Mouse (Mus musculus): Measurements from ENCODE around the gene Abcc4. TPM values are rescaled to one million over a fixed set of nuclear protein-coding genes. Genes with fewer than 3 reads are reported as not detected.
"Not testable (repeated sequence)": the region's sequence is repeated elsewhere in the genome, so short reads cannot be mapped to it uniquely, and the experiment has no call there.

The Abcc4 gene
- polyA plus RNA-seq, 1 experiment: 0.06 TPM

DNA sequence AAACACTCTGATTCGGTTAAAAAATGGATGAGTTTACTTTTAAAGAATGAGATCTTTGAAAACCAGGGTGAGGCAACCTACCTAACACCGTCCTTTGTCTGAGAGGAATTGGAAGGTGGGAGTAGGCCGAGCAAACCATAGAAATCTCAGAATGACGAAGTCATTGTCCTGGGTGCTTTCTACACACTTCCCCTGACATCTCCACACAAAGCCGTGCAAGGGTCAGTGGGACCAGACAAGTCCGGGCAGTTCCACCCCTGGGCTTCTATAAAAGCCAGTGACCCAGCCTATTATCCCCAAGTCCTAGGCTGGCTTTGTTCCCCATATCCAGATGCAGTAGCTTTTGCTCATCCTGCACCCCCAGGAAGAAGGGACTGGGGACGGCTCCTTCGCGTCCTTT lies 163.1 kb downstream of the Abcc4 start:
- peaks cover 15% of the 10 kb centered on the region for H3K9me3 ChIP-seq (ENCODE audit: control insufficient read depth, low read length)

DNA sequence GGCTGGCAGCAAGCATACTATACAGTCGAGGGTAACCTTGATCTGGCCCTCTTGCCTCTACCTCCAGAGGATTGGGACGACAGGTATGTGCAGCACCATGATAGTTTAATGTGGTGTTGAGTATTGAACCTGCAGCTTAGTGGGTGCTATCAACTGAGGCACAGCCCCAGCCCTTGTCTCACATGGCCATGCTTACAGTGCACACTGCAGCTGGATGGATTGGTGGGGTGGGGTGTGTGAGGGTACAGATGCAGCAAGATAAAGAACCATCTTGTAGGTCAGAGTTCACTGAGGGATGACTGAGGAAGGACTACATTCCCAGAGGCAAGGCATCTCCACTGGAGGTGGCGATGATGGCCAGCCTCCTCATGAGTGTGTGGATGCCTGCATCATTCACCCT lies 174.5 kb downstream of the Abcc4 start:
- no peak for TF ChIP-seq GATA1 (IDR thresholded peaks at IDR 0.05; ENCODE audit: low read length)
- no peak for TF ChIP-seq TAL1 (IDR thresholded peaks at IDR 0.05; ENCODE audit: low read length)
- H3K4me3 ChIP-seq (replicated peaks): no peak overlapping the region
- H3K27me3 ChIP-seq (ENCODE audit: control insufficient read depth): no peaks in the 10 kb centered on the region
- H3K36me3 ChIP-seq (ENCODE audit: control insufficient read depth): no peaks in the 10 kb centered on the region
- no peaks in the 10 kb centered on the region for H3K9me3 ChIP-seq (ENCODE audit: control insufficient read depth, low read length)
- peaks cover 5% of the 10 kb centered on the region for H3K4me1 ChIP-seq (ENCODE audit: control insufficient read depth)

More for the DNA sequence above, 163.1 kb downstream of the Abcc4 start:
- no peaks in the 10 kb centered on the region for H3K27me3 ChIP-seq (ENCODE audit: control insufficient read depth)
- H3K4me1 ChIP-seq (ENCODE audit: control insufficient read depth): no peaks in the 10 kb centered on the region
- H3K36me3 ChIP-seq (ENCODE audit: control insufficient read depth): no peaks in the 10 kb centered on the region
- no peak for TF ChIP-seq TAL1 (IDR thresholded peaks at IDR 0.05; ENCODE audit: low read length)
- no peak for TF ChIP-seq GATA1 (IDR thresholded peaks at IDR 0.05; ENCODE audit: low read length)
- no peak overlapping the region for H3K4me3 ChIP-seq (replicated peaks)

DNA sequence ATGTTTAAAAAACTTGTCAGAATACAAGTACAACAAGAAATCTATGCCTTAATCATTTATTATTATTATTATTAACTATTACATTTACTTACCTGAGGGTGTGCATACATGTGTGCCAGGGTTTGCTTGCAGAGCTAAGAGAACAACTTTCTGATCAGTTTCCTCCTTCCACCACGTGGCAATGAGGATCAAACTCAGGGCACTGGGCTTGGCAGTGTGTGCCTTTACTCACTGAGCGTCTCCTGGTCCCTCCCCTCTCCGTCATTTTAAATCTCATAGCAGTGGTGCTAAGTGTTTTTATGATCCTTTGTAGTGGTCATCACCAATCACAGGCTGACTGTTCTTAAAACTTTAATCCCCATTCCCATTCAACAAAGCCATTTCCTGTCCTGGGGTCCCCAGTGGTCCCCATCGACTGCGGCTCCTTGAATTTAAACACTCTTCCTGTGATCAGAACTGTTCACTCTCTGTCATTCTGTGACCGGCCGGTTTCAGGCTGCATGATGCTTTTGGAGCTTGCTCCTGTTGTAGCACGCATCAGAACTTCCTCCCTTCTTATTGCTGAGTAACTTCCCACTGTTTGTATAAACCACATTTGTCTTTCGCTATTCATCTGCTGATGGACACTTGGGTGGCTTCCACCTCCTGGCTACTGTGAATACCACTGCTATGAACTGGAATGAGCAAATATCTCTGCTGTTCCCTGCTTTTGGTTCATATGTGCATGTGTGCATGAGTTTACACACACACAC lies 191.6 kb downstream of the Abcc4 start:
- H3K27me3 ChIP-seq (ENCODE audit: control insufficient read depth): no peaks in the 10 kb centered on the region
- H3K4me1 ChIP-seq (ENCODE audit: control insufficient read depth): no peaks in the 10 kb centered on the region
- TF ChIP-seq TAL1 (IDR thresholded peaks at IDR 0.05; ENCODE audit: low read length): no peak
- no peak for TF ChIP-seq GATA1 (IDR thresholded peaks at IDR 0.05; ENCODE audit: low read length)
- H3K36me3 ChIP-seq (ENCODE audit: control insufficient read depth): no peaks in the 10 kb centered on the region
- H3K9me3 ChIP-seq (ENCODE audit: control insufficient read depth, low read length): no peaks in the 10 kb centered on the region
- no peak overlapping the region for H3K4me3 ChIP-seq (replicated peaks)

DNA sequence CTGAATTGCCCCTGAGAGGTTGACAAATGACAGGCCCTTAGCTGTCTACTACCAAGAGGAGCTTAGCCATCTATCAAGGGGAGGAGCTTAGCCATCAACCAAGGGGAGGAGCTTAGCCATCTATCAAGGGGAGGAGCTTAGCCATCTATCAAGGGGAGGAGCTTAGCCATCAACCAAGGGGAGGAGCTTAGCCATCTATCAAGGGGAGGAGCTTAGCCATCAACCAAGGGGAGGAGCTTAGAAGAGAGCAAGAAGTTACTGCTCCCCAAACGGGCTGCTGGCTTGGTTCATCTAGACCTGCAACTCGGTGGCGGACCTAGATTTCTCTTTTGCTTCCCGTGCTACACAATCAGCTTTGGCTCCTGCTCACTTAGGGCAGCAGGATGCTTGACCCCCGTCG lies 194.3 kb downstream of the Abcc4 start:
- not testable (repeated sequence) for H3K27me3 ChIP-seq (ENCODE audit: control insufficient read depth)

DNA sequence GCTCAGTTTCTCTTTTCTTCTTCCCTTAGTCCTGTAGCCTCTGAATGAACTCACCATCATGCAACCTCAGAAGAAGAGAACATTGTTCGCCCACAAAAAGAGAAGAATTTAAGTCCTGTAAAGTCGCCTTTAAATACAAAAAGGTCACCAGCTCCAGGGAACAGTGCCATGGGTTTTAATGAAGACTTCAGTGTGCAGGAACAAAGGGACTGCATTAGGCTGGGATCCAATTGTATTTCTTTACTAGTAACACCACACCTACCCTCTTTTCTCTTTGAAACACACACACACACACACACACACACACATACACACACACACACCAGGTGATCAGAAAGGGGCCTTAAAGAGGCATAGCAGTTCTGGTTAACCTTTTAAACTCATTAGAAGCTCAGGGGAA lies 195.2 kb downstream of the Abcc4 start:
- Histone ChIP-seq H3K4me1 (ENCODE audit: control insufficient read depth) (no peaks in the 10 kb centered on the region), H3K4me3 (replicated peaks) (no peak overlapping the region), H3K9me3 (ENCODE audit: control insufficient read depth, low read length) (no peaks in the 10 kb centered on the region), H3K36me3 (ENCODE audit: control insufficient read depth) (no peaks in the 10 kb centered on the region), H3K27me3 (ENCODE audit: control insufficient read depth) (no peaks in the 10 kb centered on the region)
- TF ChIP-seq TAL1 (IDR thresholded peaks at IDR 0.05; ENCODE audit: low read length) (no peak), GATA1 (IDR thresholded peaks at IDR 0.05; ENCODE audit: low read length) (no peak)

More for the DNA sequence above, 194.3 kb downstream of the Abcc4 start:
- H3K4me1 ChIP-seq (ENCODE audit: control insufficient read depth); H3K4me3 ChIP-seq (replicated peaks); H3K9me3 ChIP-seq (ENCODE audit: control insufficient read depth, low read length); H3K36me3 ChIP-seq (ENCODE audit: control insufficient read depth): not testable (repeated sequence)

DNA sequence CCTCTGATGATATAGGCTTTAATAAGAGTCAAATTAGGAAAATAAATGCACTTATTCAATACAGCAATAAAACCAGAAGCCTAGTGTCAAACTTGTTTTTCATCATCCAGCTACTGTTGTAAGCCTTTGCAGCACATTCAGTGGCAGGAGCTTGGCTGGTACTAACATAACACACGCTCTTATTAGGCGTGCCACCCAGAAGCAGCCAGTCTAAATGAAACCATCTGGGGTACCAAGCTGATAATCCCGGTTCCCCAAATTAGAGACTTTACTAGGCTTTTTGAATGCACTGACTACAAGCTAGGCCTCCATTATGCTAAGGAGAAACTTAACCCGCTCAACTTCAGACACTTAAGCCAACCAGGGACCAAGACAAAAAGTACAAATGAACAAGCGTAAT lies 195.8 kb downstream of the Abcc4 start:
- H3K4me1 ChIP-seq (ENCODE audit: control insufficient read depth): no peaks in the 10 kb centered on the region
- no peak overlapping the region for H3K4me3 ChIP-seq (replicated peaks)
- no peak for TF ChIP-seq TAL1 (IDR thresholded peaks at IDR 0.05; ENCODE audit: low read length)
- no peak for TF ChIP-seq GATA1 (IDR thresholded peaks at IDR 0.05; ENCODE audit: low read length)
- no peaks in the 10 kb centered on the region for H3K9me3 ChIP-seq (ENCODE audit: control insufficient read depth, low read length)
- no peaks in the 10 kb centered on the region for H3K27me3 ChIP-seq (ENCODE audit: control insufficient read depth)
- no peaks in the 10 kb centered on the region for H3K36me3 ChIP-seq (ENCODE audit: control insufficient read depth)

DNA sequence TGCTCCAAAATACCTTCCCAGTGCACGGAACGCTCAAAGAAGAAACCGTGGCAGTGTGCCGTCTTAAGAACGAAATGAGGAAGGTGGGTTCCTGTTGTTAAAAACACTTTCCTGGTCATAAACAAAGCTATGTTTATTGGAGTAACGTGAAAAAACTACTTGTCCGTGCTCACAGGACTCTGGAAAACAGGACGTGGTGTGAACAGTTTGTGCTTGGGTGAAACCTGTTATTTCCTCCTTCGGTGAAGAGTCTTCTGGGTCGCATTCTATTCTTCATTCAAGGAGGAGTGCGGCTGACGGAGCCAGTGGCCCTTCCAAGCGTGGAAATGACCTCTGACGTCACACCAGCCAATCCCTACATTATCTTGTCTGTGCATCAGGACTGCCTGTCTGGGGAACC lies 198.2 kb downstream of the Abcc4 start:
- H3K27me3 ChIP-seq (ENCODE audit: control insufficient read depth): no peaks in the 10 kb centered on the region
- H3K4me1 ChIP-seq (ENCODE audit: control insufficient read depth): no peaks in the 10 kb centered on the region
- H3K36me3 ChIP-seq (ENCODE audit: control insufficient read depth): no peaks in the 10 kb centered on the region
- no peaks in the 10 kb centered on the region for H3K9me3 ChIP-seq (ENCODE audit: control insufficient read depth, low read length)
- no peak overlapping the region for H3K4me3 ChIP-seq (replicated peaks)
- TF ChIP-seq TAL1 (IDR thresholded peaks at IDR 0.05; ENCODE audit: low read length) (no peak), GATA1 (IDR thresholded peaks at IDR 0.05; ENCODE audit: low read length) (no peak)

DNA sequence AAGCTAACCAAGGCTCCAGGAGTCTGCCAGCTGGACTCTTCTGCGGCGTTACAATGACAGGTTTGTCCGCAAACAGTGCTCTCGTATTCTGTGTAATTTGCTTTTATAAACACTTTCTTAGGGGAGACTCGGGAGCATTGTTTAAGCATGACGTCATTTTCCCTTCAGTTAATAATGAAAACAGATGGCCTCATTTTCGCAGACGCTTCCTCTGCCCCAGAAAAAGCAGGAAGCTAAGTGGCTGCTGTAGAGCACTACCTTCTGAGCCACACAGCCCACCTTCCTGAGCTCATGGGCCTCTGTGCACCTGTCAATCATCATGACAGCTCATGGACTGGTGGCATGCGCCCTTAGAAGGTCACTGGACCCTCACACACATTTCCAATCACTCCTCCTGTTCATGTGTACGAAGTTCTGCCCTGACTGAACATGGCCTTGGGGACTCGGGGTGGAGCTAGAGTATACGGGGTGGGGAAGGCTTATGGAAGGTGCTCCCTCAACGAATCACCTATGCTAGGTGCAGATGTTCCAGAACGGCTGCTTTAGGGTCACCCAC lies 199.3 kb downstream of the Abcc4 start:
- no peaks in the 10 kb centered on the region for H3K27me3 ChIP-seq (ENCODE audit: control insufficient read depth)
- H3K9me3 ChIP-seq (ENCODE audit: control insufficient read depth, low read length): no peaks in the 10 kb centered on the region
- H3K4me1 ChIP-seq (ENCODE audit: control insufficient read depth): no peaks in the 10 kb centered on the region
- no peaks in the 10 kb centered on the region for H3K36me3 ChIP-seq (ENCODE audit: control insufficient read depth)
- TF ChIP-seq TAL1 (IDR thresholded peaks at IDR 0.05; ENCODE audit: low read length) (no peak), GATA1 (IDR thresholded peaks at IDR 0.05; ENCODE audit: low read length) (no peak)
- H3K4me3 ChIP-seq (replicated peaks): no peak overlapping the region

DNA sequence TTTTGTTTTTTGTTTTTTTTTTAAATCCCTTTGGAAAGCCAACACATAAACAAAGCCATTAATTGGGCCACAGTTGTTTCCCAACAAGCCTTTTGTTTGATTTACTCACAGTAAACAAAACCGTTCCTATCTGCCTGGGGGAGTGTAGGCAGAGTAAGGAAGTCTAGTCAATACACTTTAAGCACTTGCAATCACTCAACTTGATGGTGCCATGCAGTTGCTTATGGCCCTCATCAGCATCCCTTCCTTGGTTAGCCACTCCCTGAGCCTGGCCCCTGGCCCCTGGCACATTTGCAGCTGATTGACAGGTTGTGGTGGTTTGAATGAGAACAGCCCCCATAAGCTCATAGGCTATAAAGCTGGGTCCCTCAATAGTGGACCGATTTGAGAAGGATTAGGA lies 209.3 kb downstream of the Abcc4 start:
- H3K36me3 ChIP-seq (ENCODE audit: control insufficient read depth): peaks cover 4% of the 10 kb centered on the region
- no peak for TF ChIP-seq TAL1 (IDR thresholded peaks at IDR 0.05; ENCODE audit: low read length)
- no peak for TF ChIP-seq GATA1 (IDR thresholded peaks at IDR 0.05; ENCODE audit: low read length)
- H3K9me3 ChIP-seq (ENCODE audit: control insufficient read depth, low read length): peaks cover 2% of the 10 kb centered on the region

DNA sequence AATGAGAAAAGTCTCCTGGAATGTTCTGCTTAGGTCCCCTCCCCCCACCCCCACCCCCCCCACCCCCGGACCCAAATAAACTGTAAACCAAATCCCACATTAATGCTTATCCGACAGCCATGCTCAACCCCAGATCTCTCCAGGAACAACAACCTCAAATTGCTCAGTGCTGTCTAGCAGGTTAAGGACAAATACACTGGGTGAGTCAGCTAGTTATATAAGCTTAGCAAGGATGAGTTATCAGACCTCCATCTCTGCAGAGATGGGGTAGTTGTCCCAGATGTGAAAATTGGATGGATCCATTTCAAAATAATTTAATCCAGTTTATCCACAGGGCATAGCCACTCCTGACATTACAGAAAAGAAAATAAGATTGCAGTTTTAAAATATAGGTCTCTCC lies 210.6 kb downstream of the Abcc4 start:
- no peak for TF ChIP-seq TAL1 (IDR thresholded peaks at IDR 0.05; ENCODE audit: low read length)
- no peak for TF ChIP-seq GATA1 (IDR thresholded peaks at IDR 0.05; ENCODE audit: low read length)
- H3K36me3 ChIP-seq (ENCODE audit: control insufficient read depth): peaks cover 4% of the 10 kb centered on the region
- H3K4me1 ChIP-seq (ENCODE audit: control insufficient read depth): no peaks in the 10 kb centered on the region
- no peaks in the 10 kb centered on the region for H3K27me3 ChIP-seq (ENCODE audit: control insufficient read depth)
- H3K9me3 ChIP-seq (ENCODE audit: control insufficient read depth, low read length): peaks cover 2% of the 10 kb centered on the region
- H3K4me3 ChIP-seq (replicated peaks): no peak overlapping the region

More for the DNA sequence above, 209.3 kb downstream of the Abcc4 start:
- H3K4me1 ChIP-seq (ENCODE audit: control insufficient read depth): no peaks in the 10 kb centered on the region
- no peak overlapping the region for H3K4me3 ChIP-seq (replicated peaks)
- no peaks in the 10 kb centered on the region for H3K27me3 ChIP-seq (ENCODE audit: control insufficient read depth)

All from erythroblast, embryonic 14.5 days (primary cell).